Mouse (Mus musculus) midbrain, embryonic 15.5 days (tissue): ENCODE measurements around the gene Cdhr3. TPM values are rescaled to one million over a fixed set of nuclear protein-coding genes. Genes with fewer than 3 reads are reported as not detected.

Experiments used
- ATAC-seq: fragments of 200-750 bp; cut with Nextera tagmentation; replicated peaks from 2 replicates; pipeline ENCODE4 v1.8.0; 2017; ENCODE audit warnings: moderate TSS enrichment
- H3K27ac ChIP-seq: fragments of 300-500 bp; sonication (generic); 2 replicates; pipeline ENCODE4 v1.5.1; 2015; ENCODE audit warnings: mild to moderate bottlenecking, inconsistent platforms
- H3K27me3 ChIP-seq: fragments of 300-500 bp; sonication (generic); replicated peaks from 2 replicates; pipeline ENCODE4 v1.6.1; 2015; ENCODE audit warnings: inconsistent platforms
- H3K36me3 ChIP-seq: fragments of 300-500 bp; sonication (generic); replicated peaks from 2 replicates; pipeline ENCODE4 v1.6.1; 2015; ENCODE audit warnings: inconsistent platforms
- H3K4me1 ChIP-seq: fragments of 300-500 bp; sonication (generic); 2 replicates; pipeline ENCODE4 v1.6.1; 2015; ENCODE audit warnings: inconsistent platforms
- H3K4me2 ChIP-seq: fragments of 300-500 bp; sonication (generic); 2 replicates; pipeline ENCODE4 v1.6.1; 2015; ENCODE audit warnings: inconsistent platforms, mild to moderate bottlenecking, moderate library complexity
- H3K4me3 ChIP-seq: fragments of 300-500 bp; sonication (generic); 2 replicates; pipeline ENCODE4 v1.5.1; 2015; ENCODE audit warnings: mild to moderate bottlenecking, inconsistent platforms
- H3K9ac ChIP-seq: fragments of 300-500 bp; sonication (generic); 2 replicates; pipeline ENCODE4 v1.6.1; 2015; ENCODE audit warnings: mild to moderate bottlenecking, inconsistent platforms
- H3K9me3 ChIP-seq: fragments of 300-500 bp; sonication (generic); 2 replicates; pipeline ENCODE4 v1.6.1; 2016; ENCODE audit warnings: inconsistent platforms
- WGBS: fragments of 180-500 bp; shearing (Covaris S2); methylation state at CpG from one replicate; pipeline ENCODE4 v1.1.7; 2015; ENCODE audit warnings: mixed read lengths; 5-methylcytosine and 5-hydroxymethylcytosine counted together
- polyA plus RNA-seq: library from polyadenylated mRNA; unstranded; fragments of >200 nt; fragmentation: Nextera tagmentation; extraction: Ambion mirVana; gene quantifications from 2 replicates; pipeline ENCODE4 v1.2.1, GENCODE M21; 2015

Cdhr3 gene
- 0.19 and 0.32 TPM in 2 replicates for polyA plus RNA-seq

DNA sequence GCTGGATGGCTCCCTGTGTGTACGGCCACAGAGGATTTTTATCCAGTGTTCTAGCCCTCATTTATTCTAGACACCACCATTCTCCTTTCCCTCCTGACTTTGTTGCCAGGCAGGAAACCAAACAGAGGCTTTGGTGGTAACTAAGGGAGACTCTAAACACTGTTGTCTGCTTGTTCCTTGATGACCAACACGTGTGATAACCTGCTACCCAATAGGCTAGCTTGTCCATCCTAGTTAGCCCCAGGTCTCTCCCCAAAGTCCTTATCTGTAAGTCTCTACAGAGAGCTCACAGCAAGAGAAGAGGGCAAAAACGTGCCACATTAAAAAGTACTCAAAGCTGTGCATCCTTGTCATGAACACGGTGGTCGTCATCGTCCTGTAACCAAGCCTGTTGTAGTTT lies at the start of gene Cdhr3:
Gene Cdhr3 (minus strand): TSS at position 101 of the 400 bp plus-strand sequence.
- Histone ChIP-seq H3K9me3 (no peaks in the 10 kb centered on the region), H3K27ac (no peak within 1 kb of the TSS), H3K4me2 (no peak within 1 kb of the TSS), H3K36me3 (no peaks in the 10 kb centered on the region), H3K27me3 (no peaks in the 10 kb centered on the region; the same call in 1 of the 2 replicates), H3K9ac (no peak within 1 kb of the TSS), H3K4me1 (no peaks in the 10 kb centered on the region), H3K4me3 (no peak within 1 kb of the TSS)
- no peak for ATAC-seq
- 75% methylated on average over 6 of the region's 6 CpGs for WGBS

DNA sequence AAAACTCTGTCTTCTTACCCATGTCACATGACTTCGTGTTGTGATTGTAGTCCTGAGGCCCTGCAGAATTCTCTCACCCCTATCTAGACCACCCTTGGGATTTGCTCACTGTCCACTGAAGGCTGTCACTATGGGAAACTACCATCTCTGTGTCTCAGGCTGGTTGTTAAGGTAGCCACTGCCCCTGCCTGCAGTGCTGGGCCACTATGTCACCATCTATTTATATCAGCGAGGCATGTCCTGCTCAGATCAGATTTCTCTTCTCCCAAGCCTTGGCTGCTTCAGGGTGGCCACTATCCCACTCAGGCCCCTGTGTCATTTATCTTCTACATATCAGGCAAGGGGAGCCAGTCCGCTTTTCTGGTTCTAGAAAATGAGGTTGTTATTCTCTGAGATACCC lies 46.4 kb upstream of the Cdhr3 start:
- Histone ChIP-seq H3K27ac (no peak overlapping the region), H3K27me3 (no peaks in the 10 kb centered on the region), H3K4me1 (no peaks in the 10 kb centered on the region), H3K4me3 (no peak overlapping the region), H3K9ac (no peak overlapping the region), H3K9me3 (no peaks in the 10 kb centered on the region), H3K4me2 (no peak overlapping the region), H3K36me3 (no peaks in the 10 kb centered on the region)
- WGBS = 91% methylated on average over 3 of the region's 3 CpGs
- no peak for ATAC-seq

DNA sequence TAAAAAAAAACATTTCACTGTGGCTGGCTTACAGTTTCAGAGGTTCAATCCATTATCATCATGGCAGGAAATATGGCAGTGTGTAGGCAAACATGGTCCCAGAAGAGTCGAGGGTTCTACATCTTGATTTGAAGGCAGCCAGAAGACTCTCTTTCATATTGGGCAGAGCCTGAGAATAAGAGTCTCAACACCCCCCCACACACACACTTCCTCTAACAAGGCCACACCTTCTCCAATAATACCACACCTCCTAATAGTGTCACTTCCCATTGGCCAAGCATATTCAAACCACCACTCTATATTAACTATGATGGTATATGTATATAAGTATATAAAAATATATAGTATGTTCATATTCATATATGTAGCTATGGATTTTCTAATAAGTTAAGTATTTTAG lies 45.2 kb upstream of the Cdhr3 start:
- Histone ChIP-seq H3K4me1 (no peaks in the 10 kb centered on the region), H3K36me3 (no peaks in the 10 kb centered on the region), H3K9ac (no peak overlapping the region), H3K27me3 (no peaks in the 10 kb centered on the region), H3K27ac (no peak overlapping the region), H3K9me3 (no peaks in the 10 kb centered on the region), H3K4me2 (no peak overlapping the region), H3K4me3 (no peak overlapping the region)
- WGBS = 89% methylated on average over 1 of the region's 1 CpGs
- no peak for ATAC-seq

DNA sequence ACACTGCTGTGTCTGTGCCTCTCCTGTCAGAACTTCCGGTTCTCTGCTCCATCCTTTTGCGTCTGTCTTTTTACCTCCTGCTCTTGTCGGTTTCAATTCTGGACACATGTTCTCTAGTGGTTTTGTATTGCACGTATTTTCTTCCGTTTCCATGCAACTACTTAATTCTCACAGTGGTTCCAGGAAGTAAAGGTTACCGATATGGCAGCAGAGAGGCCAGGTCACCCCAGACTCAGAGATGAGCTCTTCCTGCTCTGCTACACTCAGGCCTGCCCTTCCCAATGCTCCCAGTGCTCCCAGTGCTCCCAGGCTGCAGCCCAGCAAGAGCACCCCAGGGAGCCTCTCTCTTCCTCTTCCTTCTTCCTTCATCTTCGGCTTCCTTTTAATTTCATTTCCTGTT lies 39.1 kb upstream of the Cdhr3 start:
- Histone ChIP-seq H3K4me1 (peaks cover 9% of the 10 kb centered on the region; the same call in 1 of the 2 replicates), H3K9me3 (no peaks in the 10 kb centered on the region), H3K4me2 (no peak overlapping the region), H3K27me3 (no peaks in the 10 kb centered on the region), H3K36me3 (no peaks in the 10 kb centered on the region), H3K27ac (no peak overlapping the region), H3K4me3 (no peak overlapping the region), H3K9ac (no peak overlapping the region)
- ATAC-seq = no peak
- WGBS = 75% methylated on average over 7 of the region's 7 CpGs

- H3K4me1 ChIP-seq = peaks cover 9% of the 10 kb centered on the region; the same call in 1 of the 2 replicates
- no peak overlapping the region for H3K4me3 ChIP-seq
- no peak overlapping the region for H3K27ac ChIP-seq
- WGBS = 40% methylated on average over 8 of the region's 8 CpGs
- H3K9me3 ChIP-seq = no peaks in the 10 kb centered on the region
- no peak for ATAC-seq
- no peak overlapping the region for H3K9ac ChIP-seq
- no peak overlapping the region for H3K4me2 ChIP-seq
- no peaks in the 10 kb centered on the region for H3K36me3 ChIP-seq
- no peaks in the 10 kb centered on the region for H3K27me3 ChIP-seq
Observed at GRCm38 (mm10) chr12:33130401-33130800, 37.7 kb upstream of the Cdhr3 start.

DNA sequence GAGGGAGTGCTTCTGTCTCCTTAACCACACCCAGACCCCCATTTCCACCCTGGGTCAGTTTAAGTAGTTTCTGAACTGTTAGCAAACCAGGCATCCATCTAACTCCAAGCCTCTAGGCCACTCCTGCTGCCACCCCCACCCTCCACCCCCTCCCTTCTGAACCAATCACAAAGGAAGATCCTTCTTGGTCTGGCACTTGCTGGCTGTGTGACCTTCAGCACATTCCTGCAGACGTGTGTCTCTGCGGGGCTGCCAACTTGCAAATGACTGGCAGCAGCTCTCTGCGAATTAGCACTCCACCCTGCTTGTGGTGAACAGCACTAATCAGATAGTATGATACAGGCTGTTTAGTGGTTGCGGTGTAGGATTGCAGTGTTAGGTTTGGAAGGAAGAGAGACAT lies 36.7 kb upstream of the Cdhr3 start:
- H3K27me3 ChIP-seq = no peaks in the 10 kb centered on the region
- H3K4me1 ChIP-seq = peaks cover 9% of the 10 kb centered on the region; the same call in 1 of the 2 replicates
- H3K4me2 ChIP-seq = no peak overlapping the region
- H3K9ac ChIP-seq = no peak overlapping the region
- H3K9me3 ChIP-seq = no peaks in the 10 kb centered on the region
- no peak overlapping the region for H3K4me3 ChIP-seq
- no peak for ATAC-seq
- H3K27ac ChIP-seq = no peak overlapping the region
- no peaks in the 10 kb centered on the region for H3K36me3 ChIP-seq
- 17% methylated on average over 4 of the region's 4 CpGs for WGBS

- Histone ChIP-seq H3K4me3 (no peak overlapping the region), H3K27ac (no peak overlapping the region), H3K36me3 (no peaks in the 10 kb centered on the region), H3K27me3 (no peaks in the 10 kb centered on the region), H3K9me3 (no peaks in the 10 kb centered on the region), H3K9ac (no peak overlapping the region), H3K4me1 (peaks cover 9% of the 10 kb centered on the region; the same call in 1 of the 2 replicates), H3K4me2 (no peak overlapping the region)
- no peak for ATAC-seq
- WGBS = 43% methylated on average over 7 of the region's 7 CpGs
Observed at GRCm38 (mm10) chr12:33128702-33129101, 36.0 kb upstream of the Cdhr3 start.

- no peak overlapping the region for H3K9ac ChIP-seq
- H3K36me3 ChIP-seq = no peaks in the 10 kb centered on the region
- no peak for ATAC-seq
- 90% methylated on average over 2 of the region's 2 CpGs for WGBS
- no peak overlapping the region for H3K4me3 ChIP-seq
- H3K4me1 ChIP-seq = peaks cover 9% of the 10 kb centered on the region; the same call in 1 of the 2 replicates
- no peaks in the 10 kb centered on the region for H3K9me3 ChIP-seq
- H3K27ac ChIP-seq = no peak overlapping the region
- H3K4me2 ChIP-seq = no peak overlapping the region
- no peaks in the 10 kb centered on the region for H3K27me3 ChIP-seq
Observed at GRCm38 (mm10) chr12:33128121-33128520, 35.4 kb upstream of the Cdhr3 start.

DNA sequence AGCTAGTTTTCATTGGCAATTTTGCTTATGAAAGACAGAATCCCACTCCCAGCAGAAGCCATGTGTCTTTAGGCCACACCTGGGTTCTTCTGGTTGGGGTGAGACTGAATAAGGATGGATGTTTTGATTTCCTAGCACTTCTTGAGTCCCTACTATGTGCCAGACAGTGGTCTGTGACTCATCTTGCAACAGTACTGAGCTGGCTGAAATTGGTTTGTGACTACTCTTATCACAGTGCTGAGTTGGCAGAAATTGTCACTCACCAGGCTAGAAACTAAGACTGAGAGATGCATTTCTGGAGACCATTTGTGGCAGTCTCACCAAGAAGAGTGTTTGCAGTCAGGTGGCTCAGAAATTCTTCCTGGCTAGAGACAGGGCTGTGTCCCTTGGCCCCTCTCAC lies 33.6 kb upstream of the Cdhr3 start:
- H3K27ac ChIP-seq = no peak overlapping the region
- no peak for ATAC-seq
- H3K9me3 ChIP-seq = no peaks in the 10 kb centered on the region
- no peaks in the 10 kb centered on the region for H3K36me3 ChIP-seq
- H3K27me3 ChIP-seq = no peaks in the 10 kb centered on the region
- no peak overlapping the region for H3K9ac ChIP-seq
- H3K4me1 ChIP-seq = peaks cover 9% of the 10 kb centered on the region; the same call in 1 of the 2 replicates
- no peak overlapping the region for H3K4me2 ChIP-seq
- H3K4me3 ChIP-seq = no peak overlapping the region

DNA sequence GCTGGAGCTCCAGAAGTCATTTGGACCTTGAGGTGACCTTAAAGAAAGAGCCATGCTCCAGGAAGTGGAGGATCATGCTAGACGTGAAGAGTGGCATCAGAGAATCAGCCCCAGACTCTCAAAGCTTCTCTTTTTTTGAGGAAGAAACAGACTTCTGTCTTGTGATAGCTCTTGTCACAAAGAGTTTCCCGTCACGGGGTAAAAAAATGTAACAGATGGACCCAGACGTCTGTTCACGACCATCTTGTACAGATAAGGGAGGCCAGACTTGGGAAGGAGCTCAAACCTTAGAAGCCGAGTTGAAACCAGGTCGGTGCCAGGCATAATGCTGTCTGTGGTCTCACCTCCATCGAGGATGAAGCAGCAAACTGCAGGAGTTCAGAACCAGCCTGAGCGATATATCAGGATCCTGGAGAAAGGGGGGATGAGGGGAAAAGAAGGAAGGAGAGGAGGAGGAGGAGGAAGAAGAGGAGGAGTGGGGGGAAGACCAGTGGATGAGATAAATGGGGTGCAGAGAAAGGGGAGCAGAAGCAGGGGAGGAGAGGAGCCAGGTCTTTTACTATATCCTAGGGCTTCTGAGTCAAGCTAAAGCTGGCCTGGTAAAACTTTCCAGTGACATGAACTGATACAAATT lies 33.0 kb upstream of the Cdhr3 start:
- H3K36me3 ChIP-seq = no peaks in the 10 kb centered on the region
- no peaks in the 10 kb centered on the region for H3K27me3 ChIP-seq
- WGBS = 87% methylated on average over 9 of the region's 9 CpGs
- no peak overlapping the region for H3K9ac ChIP-seq
- H3K4me2 ChIP-seq = no peak overlapping the region
- ATAC-seq = no peak
- H3K27ac ChIP-seq = no peak overlapping the region
- H3K4me3 ChIP-seq = no peak overlapping the region
- H3K4me1 ChIP-seq = peaks cover 9% of the 10 kb centered on the region; the same call in 1 of the 2 replicates
- no peaks in the 10 kb centered on the region for H3K9me3 ChIP-seq

DNA sequence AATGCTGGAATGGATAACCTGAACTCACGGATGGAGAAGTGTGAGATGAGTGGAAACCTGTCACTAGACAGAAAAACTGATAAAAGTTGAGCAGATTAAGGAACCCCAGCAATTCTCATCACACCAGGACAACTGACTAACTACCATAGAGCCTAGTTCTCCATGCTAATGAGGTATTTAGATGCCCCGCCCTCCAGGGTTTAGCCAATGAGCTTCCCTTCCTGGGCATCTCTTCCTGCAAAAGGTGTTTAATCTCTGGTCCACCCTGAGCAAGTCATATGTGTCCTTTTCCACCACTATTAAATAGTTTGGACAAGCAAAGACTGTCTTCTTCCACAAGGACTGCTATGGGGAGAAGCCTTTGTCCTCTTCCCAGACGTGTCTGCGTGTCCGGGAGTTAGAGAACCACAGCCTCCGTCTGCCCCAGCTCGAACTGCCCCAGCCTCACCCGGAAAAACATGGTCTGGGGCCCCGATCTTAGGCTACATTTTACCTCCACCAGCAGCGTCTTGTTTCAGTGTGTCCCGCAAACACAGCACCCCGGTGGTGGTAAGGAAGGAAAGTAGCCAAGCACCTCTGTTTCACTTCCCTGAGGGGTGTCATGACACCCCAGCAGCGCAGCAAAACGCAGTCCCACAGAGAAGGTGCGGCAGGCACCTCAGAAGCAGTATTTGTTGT lies 26.1 kb upstream of the Cdhr3 start:
- Histone ChIP-seq H3K36me3 (no peaks in the 10 kb centered on the region), H3K27ac (no peak overlapping the region), H3K9me3 (no peaks in the 10 kb centered on the region), H3K4me2 (no peak overlapping the region), H3K9ac (no peak overlapping the region), H3K4me1 (no peaks in the 10 kb centered on the region; the same call in 1 of the 2 replicates), H3K4me3 (no peak overlapping the region), H3K27me3 (no peaks in the 10 kb centered on the region)
- WGBS = 42% methylated on average over 15 of the region's 15 CpGs
- no peak for ATAC-seq

GRCm38 (mm10) chr12:33110894-33111471 lies 18.3 kb upstream of the Cdhr3 start:
- Histone ChIP-seq H3K9me3 (no peaks in the 10 kb centered on the region), H3K27me3 (no peaks in the 10 kb centered on the region), H3K4me1 (0 out of 2 replicates have a peak, but pooled peaks cover 7% of the 10 kb centered on the region), H3K4me3 (no peak overlapping the region), H3K9ac (no peak overlapping the region), H3K27ac (0 out of 2 replicates have a peak overlapping the region, but pooled peaks have one; percentile 23), H3K36me3 (no peaks in the 10 kb centered on the region), H3K4me2 (no peak overlapping the region)
- ATAC-seq = 0 out of 2 replicates have a peak, but pooled peaks have one; percentile 34
- 33% methylated on average over 14 of the region's 14 CpGs for WGBS
